Mouse (Mus musculus): ENCODE data around the gene Phgdh. TPM values are rescaled to one million over a fixed set of nuclear protein-coding genes. Genes with fewer than 3 reads are reported as not detected.

The Phgdh gene
- polyA plus RNA-seq, 1 experiment from 2014 or later: 487 TPM

- ChIA-PET POLR2A (interaction anchor here (0.6 to 1.0 kb wide), 2 partner anchors 13 to 19 kb away, joined by 3 read pairs; no protein-coding TSS in a partner anchor), CTCF (interaction anchor here (0.9 to 1.4 kb wide), 8 partner anchors 10 to 68 kb away, joined by 3 to 9 read pairs (median 4); no protein-coding TSS in a partner anchor)
- DNase-seq (ENCODE audit: low read depth, low spot score) (no peak), ATAC-seq (peak; percentile 36)
- H3K27me3 ChIP-seq: no peaks in the 10 kb centered on the region
- in situ Hi-C loops (cut with MboI; ENCODE audit: low pct_unique_long_range_greater_than_20kb): no loop called here
- TF ChIP-seq CTCF (IDR thresholded peaks at IDR 0.05): no peak
These were observed 35.2 kb upstream of the Phgdh start for GRCm38 (mm10) chr3:98374980-98375379.

- POLR2A ChIA-PET: interaction anchor here (0.6 kb wide), 1 partner anchor 12 kb away, joined by 3 read pairs; no protein-coding TSS in a partner anchor
These were observed 34.4 kb upstream of the Phgdh start for GRCm38 (mm10) chr3:98374062-98374719.

DNA sequence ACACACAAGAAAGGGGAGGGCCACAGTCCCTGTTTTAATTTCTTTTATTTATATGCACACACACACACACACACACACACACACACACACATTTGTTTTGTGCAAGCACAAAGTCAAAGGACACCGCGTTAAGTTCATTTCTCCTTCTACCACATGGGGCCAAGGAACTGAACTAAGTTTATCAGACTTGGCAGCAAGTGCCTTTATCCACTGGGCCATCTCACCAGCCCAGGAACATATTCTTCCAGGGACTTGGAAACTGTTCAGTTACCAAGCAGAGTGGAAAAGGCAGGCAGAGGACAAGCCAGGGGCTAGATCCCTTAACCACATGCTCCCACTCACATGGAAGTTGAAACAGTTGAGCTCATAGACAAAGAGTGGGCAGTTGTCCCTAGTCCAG lies 29.0 kb upstream of the Phgdh start:
- ChIA-PET POLR2A (interaction anchor here (1.1 kb wide), 1 partner anchor 9 kb away, joined by 4 read pairs; no protein-coding TSS in a partner anchor), CTCF (interaction anchor here (0.8 kb wide), 1 partner anchor 74 kb away, joined by 3 read pairs; no protein-coding TSS in a partner anchor)
- ATAC-seq (no peak), DNase-seq (ENCODE audit: low read depth, low spot score) (no peak)
- H3K27me3 ChIP-seq: no peaks in the 10 kb centered on the region
- in situ Hi-C loops (cut with MboI; ENCODE audit: low pct_unique_long_range_greater_than_20kb): no loop called here
- TF ChIP-seq CTCF (IDR thresholded peaks at IDR 0.05): no peak

More at GRCm38 (mm10) chr3:98374062-98374719, 34.4 kb upstream of the Phgdh start:
- no peaks in the 10 kb centered on the region for H3K27me3 ChIP-seq
- in situ Hi-C loops (cut with MboI; ENCODE audit: low pct_unique_long_range_greater_than_20kb): no loop called here
- TF ChIP-seq CTCF (IDR thresholded peaks at IDR 0.05): no peak
- DNase-seq (ENCODE audit: low read depth, low spot score) (peak; percentile 82), ATAC-seq (peak; percentile 79)
- CTCF ChIA-PET: interaction anchor here (0.6 to 1.8 kb wide), 6 partner anchors 9 to 148 kb away, joined by 3 to 9 read pairs (median 4); no protein-coding TSS in a partner anchor

- no peaks in the 10 kb centered on the region for H3K27me3 ChIP-seq
- in situ Hi-C loops (cut with MboI; ENCODE audit: low pct_unique_long_range_greater_than_20kb): no loop called here
- ATAC-seq (no peak), DNase-seq (ENCODE audit: low read depth, low spot score) (no peak)
- CTCF ChIA-PET: interaction anchor here (0.8 kb wide), 1 partner anchor 75 kb away, joined by 3 read pairs; no protein-coding TSS in a partner anchor
- POLR2A ChIA-PET: interaction anchor here (1.1 kb wide), 1 partner anchor 10 kb away, joined by 4 read pairs; no protein-coding TSS in a partner anchor
- no peak for TF ChIP-seq CTCF (IDR thresholded peaks at IDR 0.05)
These were observed 28.5 kb upstream of the Phgdh start for GRCm38 (mm10) chr3:98368283-98368682.

DNA sequence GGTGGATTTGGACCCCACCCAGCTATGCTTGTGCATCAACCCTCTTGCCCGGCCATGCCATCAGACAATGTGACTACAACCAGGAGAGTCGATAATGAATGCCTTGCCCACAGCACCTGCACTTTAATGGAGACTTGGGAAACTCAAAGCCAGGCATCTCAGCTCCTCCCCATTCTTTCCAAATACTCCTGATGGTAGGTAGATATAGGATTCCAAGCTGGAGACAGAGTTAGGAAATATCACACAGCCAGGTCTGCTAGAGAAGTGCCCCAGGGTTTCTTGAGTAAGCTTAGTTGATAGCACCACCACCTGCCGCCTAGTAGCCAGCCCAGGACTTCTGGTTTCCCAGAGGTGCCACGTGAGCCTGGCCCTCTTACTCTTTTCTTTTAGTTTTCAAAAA lies 27.0 kb upstream of the Phgdh start:
- DNase-seq (ENCODE audit: low read depth, low spot score): no peak
- in situ Hi-C loops (cut with MboI; ENCODE audit: low pct_unique_long_range_greater_than_20kb): no loop called here
- TF ChIP-seq CTCF (IDR thresholded peaks at IDR 0.05): no peak
- ATAC-seq: no peak
- no peaks in the 10 kb centered on the region for H3K27me3 ChIP-seq
- CTCF ChIA-PET: interaction anchor here (1.3 to 1.6 kb wide), 2 partner anchors 10 to 76 kb away, joined by 3 to 4 read pairs; no protein-coding TSS in a partner anchor
- POLR2A ChIA-PET: interaction anchor here (0.7 kb wide), 1 partner anchor 1196 kb away, joined by 3 read pairs; no protein-coding TSS in a partner anchor

DNA sequence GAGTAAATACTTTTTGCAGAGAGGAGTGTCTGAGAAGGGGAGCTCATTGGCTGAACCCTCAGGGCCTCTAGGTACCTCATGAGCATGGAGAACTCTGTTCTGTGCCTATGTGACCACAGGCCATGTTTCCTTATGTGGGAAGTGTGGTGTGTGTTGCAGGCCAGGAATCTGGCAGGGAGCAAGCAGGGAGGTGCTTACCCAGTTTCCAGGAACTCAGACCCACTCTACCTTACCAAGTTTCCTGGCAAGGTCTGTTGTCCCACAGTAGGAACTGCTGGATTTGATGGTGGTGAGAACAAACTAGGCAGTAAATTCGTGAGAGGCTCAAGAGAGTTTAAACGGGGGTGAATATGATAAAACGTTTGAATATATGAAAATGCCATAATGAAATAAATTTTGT lies 26.3 kb upstream of the Phgdh start:
- no peak for TF ChIP-seq CTCF (IDR thresholded peaks at IDR 0.05)
- CTCF ChIA-PET: interaction anchor here (1.3 to 1.6 kb wide), 2 partner anchors 11 to 76 kb away, joined by 3 to 4 read pairs; no protein-coding TSS in a partner anchor
- no peaks in the 10 kb centered on the region for H3K27me3 ChIP-seq
- in situ Hi-C loops (cut with MboI; ENCODE audit: low pct_unique_long_range_greater_than_20kb): no loop called here
- DNase-seq (ENCODE audit: low read depth, low spot score) (no peak), ATAC-seq (no peak)
- POLR2A ChIA-PET: no interaction called here

DNA sequence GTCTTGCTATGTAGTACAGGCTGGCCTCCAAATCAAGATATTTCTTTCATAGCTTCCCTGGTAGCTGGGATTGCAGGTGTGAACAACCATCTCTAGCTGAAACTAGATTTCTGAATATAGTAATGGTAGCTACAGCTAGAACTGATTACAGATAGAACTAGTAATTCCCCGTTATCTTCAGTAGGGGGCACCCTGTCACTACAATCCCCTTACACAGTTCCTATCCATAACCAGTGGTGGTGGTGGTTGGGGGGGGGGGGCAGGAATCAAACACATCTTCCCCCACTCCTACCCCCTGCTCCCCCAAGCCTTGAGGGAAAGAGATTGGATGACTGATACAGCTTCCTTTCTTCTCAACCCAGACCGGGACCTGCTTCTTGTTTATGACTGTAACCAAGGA lies 23.0 kb upstream of the Phgdh start:
- DNase-seq (ENCODE audit: low read depth, low spot score): no peak
- CTCF ChIA-PET: interaction anchor here (0.7 to 2.2 kb wide), 19 partner anchors 9 to 375 kb away, joined by 3 to 11 read pairs (median 4); partner anchors contain the start of gene Zfp697
- in situ Hi-C loops (cut with MboI; ENCODE audit: low pct_unique_long_range_greater_than_20kb): no loop called here

GRCm38 (mm10) chr3:98356632-98357370 lies 17.0 kb upstream of the Phgdh start:
- ATAC-seq (no peak), DNase-seq (ENCODE audit: low read depth, low spot score) (no peak)
- ChIA-PET CTCF (interaction anchor here (0.6 kb wide), 1 partner anchor 63 kb away, joined by 3 read pairs; no protein-coding TSS in a partner anchor), POLR2A (interaction anchor here (1.1 to 1.4 kb wide), 2 partner anchors 18 to 26 kb away, joined by 3 to 5 read pairs; partner anchors contain the start of gene Zfp697)
- no peaks in the 10 kb centered on the region for H3K27me3 ChIP-seq
- in situ Hi-C loops (cut with MboI; ENCODE audit: low pct_unique_long_range_greater_than_20kb): loop anchor here (10.0 kb wide), 1 partner anchor 268 kb away; no protein-coding TSS in a partner anchor
- no peak for TF ChIP-seq CTCF (IDR thresholded peaks at IDR 0.05)

More for the DNA sequence above, 23.0 kb upstream of the Phgdh start:
- POLR2A ChIA-PET: interaction anchor here (1.5 kb wide), 1 partner anchor 20 kb away, joined by 6 read pairs; the partner anchor contains the start of gene Zfp697
- no peaks in the 10 kb centered on the region for H3K27me3 ChIP-seq
- no peak for ATAC-seq
- peak; percentile 71 for TF ChIP-seq CTCF (IDR thresholded peaks at IDR 0.05)

- DNase-seq (ENCODE audit: low read depth, low spot score): no peak
- no peak for ATAC-seq
- no peak for TF ChIP-seq CTCF (IDR thresholded peaks at IDR 0.05)
- H3K27me3 ChIP-seq: no peaks in the 10 kb centered on the region
- in situ Hi-C loops (cut with MboI; ENCODE audit: low pct_unique_long_range_greater_than_20kb): loop anchor here (10.0 kb wide), 1 partner anchor 269 kb away; no protein-coding TSS in a partner anchor
- ChIA-PET POLR2A (interaction anchor here (1.1 to 2.4 kb wide), 3 partner anchors 17 to 27 kb away, joined by 3 to 12 read pairs (median 5); partner anchors contain the start of genes Phgdh and Zfp697), CTCF (interaction anchor here (0.9 to 2.5 kb wide), 4 partner anchors 17 to 26 kb away, joined by 3 to 12 read pairs (median 3); partner anchors contain the start of genes Phgdh and Zfp697)
These were observed 16.2 kb upstream of the Phgdh start for GRCm38 (mm10) chr3:98356026-98356365.
